Mouse (Mus musculus) ES-Bruce4 (cell line): Measurements from ENCODE around the gene Inpp5f.

ENCODE experiments used
- CTCF ChIP-seq: IDR thresholded peaks from one replicate; pipeline ENCODE4 v1.8.1; 2011; ENCODE audit warnings: low read depth, low read length
- EP300 ChIP-seq: IDR thresholded peaks from 2 replicates; pipeline ENCODE4 v1.6.1; 2011; ENCODE audit warnings: low read depth, low read length; ENCODE audit not compliant: insufficient read depth
- POLR2A ChIP-seq: IDR thresholded peaks from one replicate; pipeline ENCODE4 v1.8.1; 2011; ENCODE audit warnings: low read length; ENCODE audit not compliant: insufficient read depth

DNA sequence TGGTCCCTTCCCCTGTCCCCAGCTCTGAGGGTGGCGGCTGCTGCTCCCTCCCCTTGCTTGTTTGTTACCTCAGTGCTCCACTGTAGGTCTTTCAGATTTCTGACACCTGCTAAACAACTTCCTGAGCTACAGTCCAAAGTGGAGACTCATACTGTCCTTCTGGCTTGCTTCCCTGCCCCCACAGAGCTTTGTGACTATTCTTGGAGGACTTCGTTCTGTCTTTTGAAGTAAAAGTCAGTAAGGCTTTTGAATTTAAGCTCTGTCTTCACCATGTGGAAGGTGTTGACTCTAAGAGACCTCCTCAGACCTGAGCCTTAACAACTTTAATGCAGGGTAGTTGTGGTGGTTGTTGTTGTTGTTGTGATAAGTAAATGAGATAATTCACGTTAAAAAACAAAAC lies 67.4 kb downstream of the Inpp5f start:
- no peak for TF ChIP-seq CTCF
- no peak for TF ChIP-seq POLR2A
- no peak for TF ChIP-seq EP300
